Mouse (Mus musculus): Measurements from ENCODE around the gene Klk5. TPM values are rescaled to one million over a fixed set of nuclear protein-coding genes. Genes with fewer than 3 reads are reported as not detected.

The Klk5 gene
- polyA plus RNA-seq, 1 experiment, result not detected

GRCm38 (mm10) chr7:43829006-43829405 lies 12.8 kb upstream of the Klk5 start:
- no peak for DNase-seq (ENCODE audit: low read depth)
- TF ChIP-seq POLR2A (IDR thresholded peaks at IDR 0.05; ENCODE audit: borderline replicate concordance, extremely low read depth, insufficient read depth, insufficient read length, poor library complexity, severe bottlenecking), result no peak
- TF ChIP-seq CTCF (IDR thresholded peaks at IDR 0.05; ENCODE audit: borderline replicate concordance, extremely low read depth, insufficient read depth, insufficient read length), result no peak

- no peak for DNase-seq (ENCODE audit: low read depth)
- no peak for TF ChIP-seq POLR2A (IDR thresholded peaks at IDR 0.05; ENCODE audit: borderline replicate concordance, extremely low read depth, insufficient read depth, insufficient read length, poor library complexity, severe bottlenecking)
Measured at GRCm38 (mm10) chr7:43843801-43844200, 2.0 kb downstream of the Klk5 start.

- TF ChIP-seq CTCF (IDR thresholded peaks at IDR 0.05; ENCODE audit: borderline replicate concordance, extremely low read depth, insufficient read depth, insufficient read length), result no peak
- DNase-seq (ENCODE audit: low read depth), result no peak
Measured at GRCm38 (mm10) chr7:43851616-43852015, 9.8 kb downstream of the Klk5 start.

- TF ChIP-seq CTCF (IDR thresholded peaks at IDR 0.05; ENCODE audit: borderline replicate concordance, extremely low read depth, insufficient read depth, insufficient read length) (no peak), POLR2A (IDR thresholded peaks at IDR 0.05; ENCODE audit: borderline replicate concordance, extremely low read depth, insufficient read depth, insufficient read length, poor library complexity, severe bottlenecking) (no peak)
- DNase-seq (ENCODE audit: low read depth), result no peak
Measured at GRCm38 (mm10) chr7:43854642-43855380, 13.0 kb downstream of the Klk5 start.

- TF ChIP-seq CTCF (IDR thresholded peaks at IDR 0.05; ENCODE audit: borderline replicate concordance, extremely low read depth, insufficient read depth, insufficient read length), result no peak
- no peak for TF ChIP-seq POLR2A (IDR thresholded peaks at IDR 0.05; ENCODE audit: borderline replicate concordance, extremely low read depth, insufficient read depth, insufficient read length, poor library complexity, severe bottlenecking)
- DNase-seq (ENCODE audit: low read depth), result no peak
Measured at GRCm38 (mm10) chr7:43855709-43856108, 13.9 kb downstream of the Klk5 start.

GRCm38 (mm10) chr7:43856307-43856706 lies 14.5 kb downstream of the Klk5 start:
- DNase-seq (ENCODE audit: low read depth), result no peak
- TF ChIP-seq CTCF (IDR thresholded peaks at IDR 0.05; ENCODE audit: borderline replicate concordance, extremely low read depth, insufficient read depth, insufficient read length), result no peak
- no peak for TF ChIP-seq POLR2A (IDR thresholded peaks at IDR 0.05; ENCODE audit: borderline replicate concordance, extremely low read depth, insufficient read depth, insufficient read length, poor library complexity, severe bottlenecking)

- DNase-seq (ENCODE audit: low read depth), result no peak
- TF ChIP-seq POLR2A (IDR thresholded peaks at IDR 0.05; ENCODE audit: borderline replicate concordance, extremely low read depth, insufficient read depth, insufficient read length, poor library complexity, severe bottlenecking), result no peak
- TF ChIP-seq CTCF (IDR thresholded peaks at IDR 0.05; ENCODE audit: borderline replicate concordance, extremely low read depth, insufficient read depth, insufficient read length), result no peak
Measured at GRCm38 (mm10) chr7:43857501-43857900, 15.7 kb downstream of the Klk5 start.

- DNase-seq (ENCODE audit: low read depth), result peak; percentile 11
- TF ChIP-seq CTCF (IDR thresholded peaks at IDR 0.05; ENCODE audit: borderline replicate concordance, extremely low read depth, insufficient read depth, insufficient read length), result no peak
Measured at GRCm38 (mm10) chr7:43860411-43860810, 18.6 kb downstream of the Klk5 start.

GRCm38 (mm10) chr7:43873237-43873636 lies 31.5 kb downstream of the Klk5 start:
- TF ChIP-seq POLR2A (IDR thresholded peaks at IDR 0.05; ENCODE audit: borderline replicate concordance, extremely low read depth, insufficient read depth, insufficient read length, poor library complexity, severe bottlenecking), result no peak
- TF ChIP-seq CTCF (IDR thresholded peaks at IDR 0.05; ENCODE audit: borderline replicate concordance, extremely low read depth, insufficient read depth, insufficient read length), result peak; percentile 93
- DNase-seq (ENCODE audit: low read depth), result peak; percentile 78

- TF ChIP-seq POLR2A (IDR thresholded peaks at IDR 0.05; ENCODE audit: borderline replicate concordance, extremely low read depth, insufficient read depth, insufficient read length, poor library complexity, severe bottlenecking), result no peak
- no peak for TF ChIP-seq CTCF (IDR thresholded peaks at IDR 0.05; ENCODE audit: borderline replicate concordance, extremely low read depth, insufficient read depth, insufficient read length)
- no peak for DNase-seq (ENCODE audit: low read depth)
Measured at GRCm38 (mm10) chr7:43873674-43874073, 31.9 kb downstream of the Klk5 start.

GRCm38 (mm10) chr7:43874868-43875375 lies 33.2 kb downstream of the Klk5 start:
- TF ChIP-seq CTCF (IDR thresholded peaks at IDR 0.05; ENCODE audit: borderline replicate concordance, extremely low read depth, insufficient read depth, insufficient read length) (no peak), POLR2A (IDR thresholded peaks at IDR 0.05; ENCODE audit: borderline replicate concordance, extremely low read depth, insufficient read depth, insufficient read length, poor library complexity, severe bottlenecking) (no peak)

GRCm38 (mm10) chr7:43876444-43876843 lies 34.7 kb downstream of the Klk5 start:
- TF ChIP-seq POLR2A (IDR thresholded peaks at IDR 0.05; ENCODE audit: borderline replicate concordance, extremely low read depth, insufficient read depth, insufficient read length, poor library complexity, severe bottlenecking) (no peak), CTCF (IDR thresholded peaks at IDR 0.05; ENCODE audit: borderline replicate concordance, extremely low read depth, insufficient read depth, insufficient read length) (no peak)
- DNase-seq (ENCODE audit: low read depth), result no peak

More at GRCm38 (mm10) chr7:43874868-43875375, 33.2 kb downstream of the Klk5 start:
- DNase-seq (ENCODE audit: low read depth), result no peak

Measured in brain, embryonic 14.5 days (tissue).